Mouse (Mus musculus) bone marrow, adult 2 months (tissue): ENCODE measurements at regions not wholly inside any gene's neighbourhood (a gene's known extent, or its start where the extent isn't known, plus 50 kb on each side); places are given as distances from the start of the nearest gene placed in this dataset.
"Not testable (repeated sequence)": the region's sequence is repeated elsewhere in the genome, so short reads cannot be mapped to it uniquely, and the experiment has no call there.

Source experiments
- CTCF ChIP-seq: fragments of 200-500 bp; IDR thresholded peaks from 2 replicates; pipeline ENCODE4 v1.5.1; 2011; ENCODE audit warnings: low read length, control low read depth; ENCODE audit not compliant: control insufficient read depth, insufficient read depth
- POLR2A ChIP-seq: fragments of 200-500 bp; IDR thresholded peaks from 2 replicates; pipeline ENCODE4 v1.6.1; 2011; ENCODE audit warnings: low read depth, mild to moderate bottlenecking, control low read depth, low read length, borderline replicate concordance; ENCODE audit not compliant: control insufficient read depth

DNA sequence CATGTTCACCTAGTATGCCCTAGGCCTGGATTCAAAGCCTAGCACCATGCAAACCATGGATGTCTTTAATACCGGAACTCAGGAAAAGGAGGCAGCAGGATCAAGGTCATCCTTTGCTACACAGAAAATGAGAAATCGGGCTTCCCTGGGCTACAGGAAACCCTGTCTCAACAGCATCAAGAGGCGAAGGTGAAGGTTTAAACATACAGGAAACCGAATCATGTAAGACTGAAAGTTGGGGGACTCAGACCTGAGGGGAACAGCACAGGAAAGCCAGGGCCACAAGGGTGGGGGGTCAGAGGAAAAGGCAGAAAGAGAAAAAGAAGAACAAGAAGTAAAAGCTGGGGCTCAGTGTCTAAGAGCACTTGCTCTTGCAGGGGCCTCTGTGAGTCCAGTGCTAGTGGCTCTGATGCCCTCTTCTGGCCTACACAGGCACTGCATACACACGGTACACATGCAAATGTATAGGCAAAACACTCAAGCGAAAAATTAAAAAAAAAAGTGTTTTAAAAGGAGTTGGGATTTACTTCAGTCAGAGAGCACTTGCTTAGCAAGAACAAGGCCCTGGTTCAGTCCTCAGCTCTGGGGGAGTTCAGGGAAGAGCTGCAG lies 111.5 kb downstream of the Raet1d start:
- TF ChIP-seq CTCF, POLR2A: not testable (repeated sequence)
